31 mouse cellular contexts compared by ENCODE assay signal in the genomic region with DNA sequence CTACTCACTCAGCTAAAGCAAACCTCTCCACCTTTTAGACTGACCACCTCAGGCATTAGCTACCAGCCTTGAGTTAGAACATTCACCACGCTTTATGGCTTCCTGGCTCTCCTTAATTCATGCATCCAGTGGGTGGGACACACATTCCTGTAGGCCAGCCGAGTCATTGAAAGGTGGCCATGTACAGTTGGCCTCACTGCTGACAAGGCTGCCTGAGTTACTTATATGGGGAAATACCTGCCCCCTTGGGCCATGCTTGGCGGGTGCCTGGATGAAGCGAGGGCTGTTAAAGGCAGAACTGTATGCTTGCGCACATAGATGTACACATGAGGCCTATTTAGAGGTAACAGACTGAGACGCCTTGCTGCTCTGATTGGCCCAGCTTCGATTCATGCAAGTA. TPM values are rescaled to one million over a fixed set of nuclear protein-coding genes. Genes with fewer than 3 reads are reported as not detected.
DNase-seq lines count a peak whose midpoint lies in the region; ATAC-seq and TF ChIP-seq lines count a peak whose summit lies in the region.
"Had no signal": no experiment of that assay in that cellular context is flagged by ENCODE, and none has a peak within 500 bp of the region (broad histone marks: within the 10 kb centered on the region; RNA-seq: fewer than 3 reads in every experiment).

No protein-coding gene starts in this region.

- H3K9me3 ChIP-seq in heart, embryonic 12.5 days (replicated peaks) = no peaks in the 10 kb centered on the region
- no peaks in the 10 kb centered on the region for H3K9me3 ChIP-seq in kidney, postnatal 0 days (replicated peaks; ENCODE audit: low read length)
- H3K9me3 ChIP-seq: embryonic facial prominence, embryonic 10.5 days; embryonic facial prominence, embryonic 13.5 days; forebrain, embryonic 12.5 days; forebrain, embryonic 15.5 days; G1E; heart, embryonic 13.5 days had no signal

- no peak overlapping the region for H3K27ac ChIP-seq in heart, embryonic 12.5 days (ENCODE audit: poor library complexity, severe bottlenecking)
- H3K27ac ChIP-seq in kidney, postnatal 0 days = peak overlapping the region; percentile 25; the same call in 1 of the 2 replicates
- H3K27ac ChIP-seq: embryonic facial prominence, embryonic 10.5 days; embryonic facial prominence, embryonic 13.5 days; forebrain, embryonic 12.5 days; forebrain, embryonic 15.5 days; heart, embryonic 13.5 days; hindbrain, embryonic 14.5 days; hindbrain, postnatal 0 days had no signal

- H3K79me2 ChIP-seq in myocyte (ENCODE audit: control insufficient read depth, insufficient read depth) = peaks cover 22% of the 10 kb centered on the region

- peaks cover 15% of the 10 kb centered on the region for H3K36me3 ChIP-seq in heart, embryonic 12.5 days
- H3K36me3 ChIP-seq in kidney, postnatal 0 days (ENCODE audit: insufficient read depth, low read length) = no peaks in the 10 kb centered on the region
- H3K36me3 ChIP-seq in myocyte (ENCODE audit: control insufficient read depth, insufficient read depth) = peaks cover 8% of the 10 kb centered on the region

- DNase-seq in cerebellum, adult 11-12 months = peak; percentile 27
- no peak for DNase-seq in cerebellum, adult 11 months
- peak; percentile 89 for DNase-seq in heart, adult 11 months
- DNase-seq in kidney, postnatal 0 days (ENCODE audit: low spot score) = no peak
- DNase-seq in kidney, adult 9 months = no peak
- no peak for DNase-seq in ovary, postnatal 10 days (ENCODE audit: low spot score)
- DNase-seq: adrenal gland, adult 2 months; adrenal gland, postnatal 14 days; B cell, adult 2 months; cerebellum, adult 2 months; cerebellum, postnatal 10 days; cerebellum, postnatal 36 days; embryo, embryonic 11 days; gastrocnemius, postnatal 10 days; gastrocnemius, postnatal 36 days; heart, adult 18-20 months; heart, postnatal 14 days; heart, postnatal 4 days had no signal

- no peak overlapping the region for H3K4me2 ChIP-seq in heart, embryonic 12.5 days
- H3K4me2 ChIP-seq in kidney, postnatal 0 days (ENCODE audit: low read length) = no peak overlapping the region
- no peak overlapping the region for H3K4me2 ChIP-seq in myocyte (ENCODE audit: low read depth)
- H3K4me2 ChIP-seq: embryonic facial prominence, embryonic 13.5 days; forebrain, embryonic 12.5 days; forebrain, embryonic 15.5 days; heart, embryonic 13.5 days; hindbrain, embryonic 14.5 days had no signal

- 81% methylated on average over 7 of the region's 7 CpGs for WGBS in heart, embryonic 12.5 days
- 67% methylated on average over 7 of the region's 7 CpGs for WGBS in kidney, postnatal 0 days

- TF ChIP-seq CTCF in kidney, postnatal 0 days (IDR thresholded peaks at IDR 0.05; ENCODE audit: low read depth) = no peak

- H3ac ChIP-seq in myocyte (ENCODE audit: control insufficient read depth, insufficient read length) = no peak overlapping the region

- H3K27me3 ChIP-seq in heart, embryonic 12.5 days (replicated peaks) = no peaks in the 10 kb centered on the region
- no peaks in the 10 kb centered on the region for H3K27me3 ChIP-seq in kidney, postnatal 0 days (ENCODE audit: insufficient read depth, low read length)
- H3K27me3 ChIP-seq in myocyte (ENCODE audit: control insufficient read depth, insufficient read depth, insufficient read length) = no peaks in the 10 kb centered on the region
- H3K27me3 ChIP-seq: CH12.LX; embryonic facial prominence, embryonic 13.5 days; forebrain, embryonic 12.5 days; forebrain, embryonic 15.5 days; heart, embryonic 13.5 days had no signal

- H3K4me1 ChIP-seq in heart, embryonic 12.5 days (replicated peaks) = peaks cover 20% of the 10 kb centered on the region
- H3K4me1 ChIP-seq in kidney, postnatal 0 days (replicated peaks; ENCODE audit: insufficient read depth, low read length) = peaks cover 11% of the 10 kb centered on the region

- ATAC-seq in heart, embryonic 12.5 days (ENCODE audit: insufficient number of reproducible peaks, low FRiP score) = no peak
- ATAC-seq in kidney, postnatal 0 days (replicated peaks; ENCODE audit: low FRiP score, low read depth) = no peak
- ATAC-seq: forebrain, embryonic 15.5 days; hindbrain, postnatal 0 days; inflammation-experienced regulatory T-cells, adult 6 months had no signal

- H3K4me3 ChIP-seq in heart, embryonic 12.5 days = no peak overlapping the region
- H3K4me3 ChIP-seq in kidney, postnatal 0 days (replicated peaks; ENCODE audit: low read depth, low read length) = no peak overlapping the region
- no peak overlapping the region for H3K4me3 ChIP-seq in myocyte
- H3K4me3 ChIP-seq: embryonic facial prominence, embryonic 10.5 days; embryonic facial prominence, embryonic 13.5 days; erythroblast, embryonic 14.5 days; forebrain, embryonic 12.5 days; forebrain, embryonic 15.5 days; heart, embryonic 13.5 days had no signal

- no peak overlapping the region for H3K9ac ChIP-seq in heart, embryonic 12.5 days
- no peak overlapping the region for H3K9ac ChIP-seq in kidney, postnatal 0 days (ENCODE audit: low read depth, low read length)
- H3K9ac ChIP-seq: embryonic facial prominence, embryonic 13.5 days; forebrain, embryonic 12.5 days; forebrain, embryonic 15.5 days; heart, embryonic 13.5 days; hindbrain, embryonic 14.5 days had no signal

- TF ChIP-seq POLR2A in myocyte (IDR thresholded peaks at IDR 0.05; ENCODE audit: insufficient read length, low read depth) = no peak

TF ChIP-seq in myocyte, 11 proteins besides CTCF, POLR2A, EP300 and RAD21:
- TF ChIP-seq MYOD1 (IDR thresholded peaks at IDR 0.05; ENCODE audit: control insufficient read depth in 1 of 3, insufficient read length in 2 of 3, low read depth in 2 of 3) = no peak
- TF ChIP-seq TCF3 (IDR thresholded peaks at IDR 0.05; ENCODE audit: insufficient read length, low read depth) = no peak
- no peak for TF ChIP-seq USF1 (IDR thresholded peaks at IDR 0.05; ENCODE audit: low read depth)
- TF ChIP-seq MYOG (IDR thresholded peaks at IDR 0.05; ENCODE audit: control insufficient read depth in 1 of 3, insufficient read depth in 1 of 3, insufficient read length in 2 of 3, low read depth in 2 of 3) = no peak
- no peak for TF ChIP-seq E2F4 (IDR thresholded peaks at IDR 0.05; ENCODE audit: insufficient read depth)
- peak; percentile 55 for TF ChIP-seq POLR2AphosphoS2 (IDR thresholded peaks at IDR 0.05; ENCODE audit: insufficient read length, low read depth)
- TF ChIP-seq CEBPB (IDR thresholded peaks at IDR 0.05; ENCODE audit: insufficient read depth, poor library complexity, severe bottlenecking) = no peak

RNA-seq across cellular contexts. Expression of gene Tmem201, which starts 2.5 kb away (rescaled TPM):
- 51.1 and 52.8 TPM in 2 replicates for polyA plus RNA-seq in heart, embryonic 12.5 days (2016; fragmentation: Nextera tagmentation; extraction: Ambion mirVana)
- polyA plus RNA-seq in kidney, postnatal 0 days (2015; fragmentation: Nextera tagmentation; extraction: Ambion mirVana) = 22.3 and 23.5 TPM in 2 replicates
- polyA plus RNA-seq in myocyte (2012; fragmentation: generic; extraction: Trizol) = 31.1 TPM

RNA-seq across cellular contexts. Expression of gene Slc25a33, which starts 33.8 kb away (rescaled TPM):
- polyA plus RNA-seq in heart, embryonic 12.5 days (2016; fragmentation: Nextera tagmentation; extraction: Ambion mirVana) = 7.3 and 7.5 TPM in 2 replicates
- 15.1 and 15.2 TPM in 2 replicates for polyA plus RNA-seq in kidney, postnatal 0 days (2015; fragmentation: Nextera tagmentation; extraction: Ambion mirVana)
- polyA plus RNA-seq in myocyte (2012; fragmentation: generic; extraction: Trizol) = 34.3 TPM

RNA-seq across cellular contexts. Expression of gene Pik3cd, which starts 37.9 kb away (rescaled TPM):
- 3.5 and 3.7 TPM in 2 replicates for polyA plus RNA-seq in heart, embryonic 12.5 days (2016; fragmentation: Nextera tagmentation; extraction: Ambion mirVana)
- 3.6 and 3.8 TPM in 2 replicates for polyA plus RNA-seq in kidney, postnatal 0 days (2015; fragmentation: Nextera tagmentation; extraction: Ambion mirVana)
- 1.4 TPM for polyA plus RNA-seq in myocyte (2012; fragmentation: generic; extraction: Trizol)

Comparison
In these comparisons a context has a peak if more than half of its experiments do, and no peak if none do; other contexts are left out.
1. DNase-seq: peak in cerebellum, adult 11-12 months (single experiment) and heart, adult 11 months (single experiment); none in cerebellum, adult 11 months (single experiment), kidney, postnatal 0 days (single experiment), kidney, adult 9 months (single experiment) and ovary, postnatal 10 days (single experiment).